Mouse (Mus musculus) hematopoietic multipotent progenitor cell, adult 10-12 weeks (in vitro differentiated cells): ENCODE data around the gene Neurog3. TPM values are rescaled to one million over a fixed set of nuclear protein-coding genes. Genes with fewer than 3 reads are reported as not detected.

ENCODE experiments used
- polyA plus RNA-seq: library from polyadenylated mRNA; stranded (reverse); fragments of >175 nt; gene quantifications from 2 replicates; pipeline ENCODE4 v1.2.3, GENCODE M21; 2012; ENCODE audit warnings: low replicate concordance

Neurog3 gene
- not detected in 2 replicates for polyA plus RNA-seq

DNA sequence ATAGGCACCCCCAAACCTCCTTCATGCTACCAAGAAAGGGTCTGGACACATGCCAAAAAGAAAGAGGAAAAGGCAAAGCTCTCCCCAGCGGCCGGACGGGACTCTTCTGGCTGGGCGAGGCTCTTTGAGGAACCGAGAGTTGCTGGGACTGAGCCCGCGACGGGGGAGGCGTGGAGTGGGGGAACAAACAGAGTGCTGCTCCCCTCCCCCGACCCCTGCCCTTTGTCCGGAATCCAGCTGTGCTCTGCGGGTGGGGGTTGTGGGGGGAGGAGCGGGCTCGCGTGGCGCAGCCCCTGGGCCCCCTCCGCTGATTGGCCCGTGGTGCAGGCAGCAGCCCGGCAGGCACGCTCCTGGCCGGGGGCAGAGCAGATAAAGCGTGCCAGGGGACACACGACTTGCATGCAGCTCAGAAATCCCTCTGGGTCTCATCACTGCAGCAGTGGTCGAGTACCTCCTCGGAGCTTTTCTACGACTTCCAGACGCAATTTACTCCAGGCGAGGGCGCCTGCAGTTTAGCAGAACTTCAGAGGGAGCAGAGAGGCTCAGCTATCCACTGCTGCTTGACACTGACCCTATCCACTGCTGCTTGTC, at the start of gene Neurog3:
Gene Neurog3, plus strand, starts transcription at position 400 of the 591 bp plus-strand sequence.

DNA sequence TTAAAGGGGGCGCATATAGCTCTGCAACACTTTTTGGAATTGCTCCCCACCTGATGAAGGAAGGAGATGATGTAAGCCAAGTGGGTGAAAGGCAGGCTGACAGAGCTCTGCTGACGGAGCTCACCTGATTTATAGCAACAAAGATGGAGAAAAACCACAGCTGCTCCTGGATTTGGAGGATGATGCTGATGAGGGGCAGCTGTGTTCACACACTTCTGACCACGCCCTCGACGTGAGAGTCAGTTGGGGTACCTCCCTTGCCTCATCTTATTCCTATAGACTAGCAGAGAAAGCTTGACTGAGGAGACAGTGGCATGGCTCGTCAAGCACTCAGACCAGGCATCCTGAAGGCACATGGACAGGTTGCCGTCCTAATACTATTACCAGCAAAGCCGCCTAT, 10.9 kb downstream of the Neurog3 start, which contains the start of gene Fam241b:
Gene Fam241b, minus strand, starts transcription at position 101 of the 400 bp plus-strand sequence.

Other genes with a start within 250 kb of the Neurog3 start
- gene Col13a1, start 154.0 kb upstream of the Neurog3 start, polyA plus RNA-seq, result 0.04 TPM in 1 of 2 replicates, not detected in the other
- gene Fam241b, start 10.8 kb downstream of the Neurog3 start, polyA plus RNA-seq, result 0.66 and 1.6 TPM in 2 replicates
- gene Tspan15, start 98.2 kb downstream of the Neurog3 start, polyA plus RNA-seq, result 4.6 and 4.8 TPM in 2 replicates
- gene Tacr2, start 119.3 kb downstream of the Neurog3 start, polyA plus RNA-seq, result not detected in 2 replicates
- 82.7 and 103 TPM in 2 replicates for gene Hk1, start 246.8 kb downstream of the Neurog3 start, polyA plus RNA-seq